Mouse (Mus musculus): ENCODE results near the gene Armc7.

- TF ChIP-seq POLR2A (IDR thresholded peaks at IDR 0.05; ENCODE audit: borderline replicate concordance, extremely low read depth, low read depth, low read length) (no peak), CTCF (IDR thresholded peaks at IDR 0.05; ENCODE audit: insufficient read depth, low read length) (no peak)
These were observed 18.1 kb upstream of the Armc7 start for GRCm38 (mm10) chr11:115457405-115457804.
